Mouse (Mus musculus): ENCODE measurements around the gene Olfr195.
"Not testable (repeated sequence)": the region's sequence is repeated elsewhere in the genome, so short reads cannot be mapped to it uniquely, and the experiment has no call there.

Gene Olfr195

DNA sequence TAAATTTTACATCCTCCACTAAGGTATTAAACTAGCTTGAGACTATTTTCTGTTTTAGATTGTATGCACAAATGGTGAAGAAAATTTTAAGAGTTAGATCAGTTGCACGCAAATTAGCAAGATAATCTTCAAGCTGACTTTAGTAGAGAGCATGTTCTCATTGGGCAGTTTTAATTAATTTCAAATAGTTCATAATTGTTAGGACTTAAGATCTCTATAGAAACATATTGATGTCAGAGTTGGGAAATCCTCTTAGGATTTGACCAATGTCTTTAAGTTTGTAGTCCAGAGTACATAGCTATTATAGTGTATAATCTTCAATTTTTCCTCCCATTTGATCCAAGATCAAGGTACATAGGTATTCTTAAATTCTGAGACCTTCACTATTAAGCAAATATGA is at the start of gene Olfr195:
Olfr195 (plus strand) TSS at position 301 of the 400 bp plus-strand sequence.
- no peak for DNase-seq (ENCODE audit: low spot score)

DNA sequence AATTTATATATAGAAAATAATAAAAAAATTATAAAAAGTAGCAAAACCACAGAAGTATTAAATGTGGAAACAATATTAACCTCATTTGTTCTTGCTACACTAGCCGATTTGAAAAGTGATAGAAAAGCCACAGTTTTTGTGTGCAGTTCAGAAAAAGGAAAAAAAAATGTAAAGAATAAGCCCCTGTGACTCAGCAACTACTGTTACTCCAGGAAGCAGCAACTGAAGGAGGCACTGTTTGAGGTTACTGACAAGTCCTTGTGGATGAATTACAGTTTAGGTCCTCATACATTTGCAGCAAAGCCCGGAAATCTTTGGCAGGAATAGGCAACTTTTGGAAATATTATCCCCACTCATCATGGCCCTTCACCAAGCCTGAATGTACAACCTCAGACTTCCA is 41.5 kb upstream of the Olfr195 start:
- DNase-seq (ENCODE audit: low spot score) = no peak

DNA sequence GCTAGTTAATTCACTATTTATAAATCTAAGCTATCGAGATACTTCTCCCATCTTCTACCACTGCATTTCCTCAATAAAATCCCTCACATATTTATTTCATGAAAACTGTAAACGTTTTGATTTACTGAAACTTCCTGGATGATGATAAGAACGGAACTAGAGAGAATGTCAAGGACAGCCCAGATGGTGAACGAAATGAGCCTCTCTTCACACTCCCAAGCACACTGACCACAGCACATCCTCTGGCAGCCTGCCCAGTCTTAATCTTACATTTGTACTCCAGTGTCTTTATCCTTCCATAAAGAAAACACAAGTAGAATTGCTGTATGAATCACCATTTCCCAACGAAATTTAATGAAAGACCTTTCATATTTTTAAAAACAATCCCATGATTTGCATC is 38.3 kb upstream of the Olfr195 start:
- not testable (repeated sequence) for DNase-seq (ENCODE audit: low spot score)

DNA sequence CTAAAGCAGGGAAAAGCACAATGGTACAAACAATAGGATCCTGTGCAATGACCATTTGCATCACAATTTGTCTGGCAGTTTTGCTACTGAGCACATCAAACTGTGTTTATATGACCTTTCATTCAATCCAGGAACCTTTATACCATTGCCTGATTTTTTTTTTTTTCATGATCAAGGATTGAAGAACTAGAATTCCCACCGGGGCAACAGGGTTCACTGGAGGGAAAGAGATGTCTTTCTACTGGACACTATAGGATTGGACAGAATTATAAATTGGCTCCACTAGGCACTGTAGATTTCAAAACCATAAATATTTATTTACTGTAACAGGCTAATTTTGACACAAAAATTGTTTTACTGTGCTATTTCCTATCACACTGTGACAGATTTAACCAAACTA is 35.1 kb upstream of the Olfr195 start, which contains the start of gene Olfr193:
Olfr193 (minus strand) TSS at position 101 of the 400 bp plus-strand sequence.
- DNase-seq (ENCODE audit: low spot score) = no peak

DNA sequence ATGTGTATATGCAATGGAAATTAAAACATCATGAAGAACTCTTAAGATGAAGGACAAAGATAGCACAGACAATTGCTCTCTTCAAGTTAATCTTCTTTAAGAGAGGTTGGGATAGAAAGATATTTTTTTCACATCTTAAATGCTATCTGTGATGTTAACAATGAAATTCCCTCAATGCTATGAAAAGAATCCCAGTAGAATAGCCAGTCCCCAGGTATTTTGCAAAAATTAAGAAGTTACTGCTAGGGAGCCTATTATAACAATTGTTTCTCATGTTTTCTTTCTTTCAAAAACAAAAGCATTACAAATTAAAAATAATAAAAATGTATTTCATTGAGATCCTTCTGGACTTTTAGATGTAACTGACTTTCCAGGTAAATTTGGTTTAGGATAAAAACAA is 25.9 kb upstream of the Olfr195 start, which contains the start of gene Olfr194:
Olfr194 (minus strand) TSS at position 101 of the 400 bp plus-strand sequence.
- DNase-seq (ENCODE audit: low spot score) = no peak

DNA sequence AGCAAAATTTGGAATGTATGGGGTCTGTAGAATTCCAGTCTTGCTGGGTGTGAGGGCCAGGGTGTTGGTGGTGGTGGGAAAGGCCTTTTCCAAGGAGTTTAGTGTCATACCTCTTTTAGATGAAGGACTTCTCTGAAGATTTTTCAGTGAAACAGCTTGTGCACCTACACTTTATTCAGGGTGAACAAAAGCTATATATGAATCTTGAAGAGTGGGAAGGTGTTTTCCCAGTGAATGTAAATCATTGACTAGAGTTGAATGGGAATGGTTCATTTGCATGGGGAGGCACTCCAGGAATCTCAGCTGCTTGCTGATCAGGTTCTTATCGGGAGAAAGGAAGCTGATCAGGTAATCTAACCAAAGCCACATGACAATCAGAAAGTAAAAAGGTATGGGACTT is 16.1 kb upstream of the Olfr195 start:
- DNase-seq (ENCODE audit: low spot score) = no peak

DNA sequence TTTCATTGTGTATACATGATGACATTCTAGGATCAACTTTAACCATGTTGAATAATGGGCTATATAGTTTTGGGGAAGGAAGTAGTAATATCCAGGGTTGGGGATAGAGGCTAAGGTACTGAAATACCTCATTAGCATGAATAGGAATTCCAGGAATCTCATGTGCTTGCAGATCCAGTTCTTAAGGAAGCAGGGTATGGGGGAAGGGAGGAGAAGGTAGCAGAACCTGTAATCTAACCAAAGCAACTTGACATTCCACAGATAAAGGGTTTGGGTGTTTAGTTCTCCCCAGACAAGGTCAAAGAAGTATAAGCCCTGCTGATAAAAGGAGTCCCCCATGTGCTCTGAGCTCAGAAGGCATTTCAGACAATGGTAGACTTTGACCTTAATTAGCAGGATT is 5.7 kb upstream of the Olfr195 start:
- DNase-seq (ENCODE audit: low spot score) = no peak

DNA sequence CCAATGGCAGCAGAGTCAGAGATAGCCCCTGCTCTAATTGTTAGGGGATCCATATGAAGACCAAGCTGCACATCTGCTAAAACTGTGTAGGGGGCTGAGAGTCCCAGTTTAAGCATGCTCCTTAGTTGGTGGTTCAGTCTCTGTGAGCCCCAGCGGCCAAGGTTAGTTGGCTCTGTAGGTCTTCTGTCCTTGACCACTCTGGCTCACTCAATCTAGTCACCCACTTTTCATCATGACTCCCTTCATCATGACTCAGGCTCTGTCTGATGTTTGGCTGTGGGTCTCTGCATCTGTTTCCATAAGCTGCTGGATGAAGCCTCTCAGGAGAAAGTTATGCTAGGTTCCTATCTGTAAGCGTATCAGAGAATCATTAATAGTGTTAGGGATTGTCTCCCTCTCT is 5.2 kb downstream of the Olfr195 start:
- DNase-seq (ENCODE audit: low spot score) = no peak

DNA sequence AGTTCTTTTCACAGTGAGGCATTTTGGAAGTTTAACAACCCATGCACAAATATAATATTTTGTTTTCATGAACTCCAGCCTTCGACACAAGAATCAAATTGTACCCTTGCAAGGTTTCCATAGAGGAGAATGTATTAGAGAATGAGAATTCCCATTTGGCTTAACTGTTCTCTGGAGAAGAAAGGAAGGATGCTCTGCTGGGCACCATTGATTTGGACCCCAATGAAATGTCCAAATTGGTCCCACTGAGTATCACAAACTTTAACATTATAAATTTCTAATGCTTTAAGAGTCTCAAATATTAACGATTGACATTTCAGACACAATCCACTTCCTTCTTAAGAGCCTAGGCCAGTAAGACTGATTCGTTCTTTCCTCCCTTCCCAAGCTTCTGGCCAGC is 23.5 kb downstream of the Olfr195 start, which contains the start of gene Olfr196:
Olfr196 (minus strand) TSS at position 101 of the 400 bp plus-strand sequence.
- DNase-seq (ENCODE audit: low spot score) = no peak

Data from urinary bladder, postnatal 10 days (tissue).